Mouse (Mus musculus): ENCODE measurements around the gene Cav2.

DNA sequence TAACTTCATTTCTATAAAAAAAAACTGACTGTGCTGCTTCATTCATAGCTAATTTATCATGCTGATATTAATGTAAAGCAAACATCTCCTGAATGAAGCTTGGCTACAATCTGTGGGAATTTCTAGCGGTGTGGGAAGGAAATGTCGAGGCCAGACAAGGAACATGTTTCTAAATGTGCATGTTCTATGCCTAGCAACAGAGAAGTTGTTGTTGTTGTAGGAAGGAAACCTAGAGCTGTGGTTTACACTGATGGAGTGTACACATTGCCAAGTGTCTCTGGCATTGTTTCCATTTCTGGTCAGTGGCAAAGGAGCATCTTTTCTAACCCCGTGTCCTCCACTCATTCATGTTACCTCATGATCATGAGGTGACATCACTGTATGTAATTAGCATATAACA, 48.8 kb downstream of the Cav2 start:
- no peak for TF ChIP-seq ZNF384 (IDR thresholded peaks at IDR 0.05; ENCODE audit: low read depth, low read length)
- no peak for TF ChIP-seq POLR2A (IDR thresholded peaks at IDR 0.05; ENCODE audit: low read depth, low read length)
- TF ChIP-seq CTCF (conservative IDR thresholded peaks at IDR 0.05 in 1 of 2, IDR thresholded peaks at IDR 0.05 in 1 of 2; ENCODE audit: low read depth in 2 of 2, low read length in 2 of 2): no peak
- TF ChIP-seq E2F4 (IDR thresholded peaks at IDR 0.05; ENCODE audit: insufficient replicate concordance, low read depth, low read length): no peak
- no peak for TF ChIP-seq MAFK (IDR thresholded peaks at IDR 0.05; ENCODE audit: insufficient replicate concordance, low read length)
- TF ChIP-seq ZKSCAN1 (IDR thresholded peaks at IDR 0.05; ENCODE audit: borderline replicate concordance, low read depth, low read length): no peak
- TF ChIP-seq RCOR1 (conservative IDR thresholded peaks at IDR 0.05; ENCODE audit: low read depth, low read length): no peak
- TF ChIP-seq ZC3H11A (IDR thresholded peaks at IDR 0.05; ENCODE audit: low read depth, low read length): no peak
- no peak for TF ChIP-seq USF1 (IDR thresholded peaks at IDR 0.05; ENCODE audit: low read depth, low read length)
- no peak for TF ChIP-seq GABPA (IDR thresholded peaks at IDR 0.05; ENCODE audit: insufficient replicate concordance, low read depth, low read length)
- no peak for TF ChIP-seq TCF12 (IDR thresholded peaks at IDR 0.05; ENCODE audit: low read depth, low read length)
- no peak for TF ChIP-seq JUND (conservative IDR thresholded peaks at IDR 0.05; ENCODE audit: low read depth, low read length)
- no peak for TF ChIP-seq PAX5 (IDR thresholded peaks at IDR 0.05; ENCODE audit: low read length)
- TF ChIP-seq ZMIZ1 (IDR thresholded peaks at IDR 0.05; ENCODE audit: low read depth, low read length): no peak
